Mouse (Mus musculus): ENCODE results near the gene Panx2.
A peak's percentile ranks its signal among the peaks of the same experiment; 100 is the strongest.

Panx2 gene

GRCm38 (mm10) chr15:89075478-89076147, 16.1 kb downstream of the Panx2 start:
- peak; percentile 95 for DNase-seq (ENCODE audit: inconsistent ontology term)

- DNase-seq (ENCODE audit: inconsistent ontology term): peak; percentile 72
Observed at GRCm38 (mm10) chr15:89076156-89076731, 16.7 kb downstream of the Panx2 start.

- DNase-seq (ENCODE audit: inconsistent ontology term): no peak
Observed at GRCm38 (mm10) chr15:89078208-89078836, 18.8 kb downstream of the Panx2 start.

- DNase-seq (ENCODE audit: inconsistent ontology term): no peak
Observed at GRCm38 (mm10) chr15:89083906-89084305, 24.4 kb downstream of the Panx2 start.

DNA sequence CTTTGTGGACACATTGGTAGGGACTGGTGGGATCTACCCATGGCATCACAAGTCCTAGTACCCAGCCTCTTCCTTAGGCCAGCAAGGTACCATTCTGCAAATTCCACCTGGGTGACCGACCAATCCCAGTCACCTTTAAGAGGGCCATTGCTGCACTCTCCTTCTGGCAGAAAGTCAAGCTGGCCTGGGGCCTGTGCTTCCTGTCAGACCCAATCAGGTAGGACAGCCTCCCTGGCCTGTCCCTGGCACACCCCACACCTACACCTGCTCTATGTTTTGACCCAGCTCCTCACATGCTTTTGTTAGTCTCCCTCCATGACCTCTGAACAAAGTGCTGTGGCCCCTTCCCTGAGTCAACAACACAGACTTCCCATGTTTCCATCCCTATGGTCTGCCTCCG, 25.3 kb downstream of the Panx2 start:
- DNase-seq (ENCODE audit: inconsistent ontology term): no peak

- DNase-seq (ENCODE audit: inconsistent ontology term): peak; percentile 91
Observed at GRCm38 (mm10) chr15:89088607-89089247, 29.2 kb downstream of the Panx2 start, which contains the start of gene Selenoo. Gene Selenoo (plus strand): TSS chr15:89089084.

DNA sequence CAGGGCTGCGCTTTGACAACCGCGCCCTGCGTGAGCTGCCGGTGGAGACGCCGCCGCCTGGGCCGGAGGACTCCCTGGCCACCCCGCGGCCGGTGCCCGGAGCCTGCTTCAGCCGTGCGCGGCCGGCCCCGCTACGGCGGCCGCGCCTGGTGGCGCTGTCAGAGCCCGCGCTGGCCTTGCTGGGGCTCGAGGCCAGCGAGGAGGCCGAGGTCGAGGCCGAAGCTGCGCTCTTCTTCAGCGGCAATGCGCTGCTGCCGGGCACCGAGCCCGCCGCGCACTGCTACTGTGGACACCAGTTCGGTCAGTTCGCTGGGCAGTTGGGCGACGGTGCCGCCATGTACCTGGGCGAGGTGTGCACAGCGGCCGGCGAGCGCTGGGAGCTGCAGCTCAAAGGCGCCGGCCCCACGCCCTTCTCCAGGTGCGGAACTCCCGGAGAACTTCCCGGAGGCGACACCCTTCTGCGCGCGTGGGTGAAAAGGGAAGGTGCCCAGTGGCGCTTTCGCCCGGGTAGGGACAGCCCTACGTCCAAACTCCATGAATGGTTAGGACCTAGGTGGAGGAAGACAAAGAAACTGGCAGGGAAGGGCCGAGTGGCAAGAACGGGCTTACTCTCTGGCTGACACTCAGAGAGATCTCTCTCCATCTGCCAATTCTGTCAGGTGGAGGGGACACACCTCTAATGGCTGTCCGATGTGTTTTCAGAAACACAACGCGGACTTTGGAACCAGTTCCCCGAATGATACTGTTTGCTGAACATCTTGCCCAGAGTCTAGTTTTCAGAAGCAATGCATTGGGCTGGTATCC, 29.9 kb downstream of the Panx2 start:
- no peak for DNase-seq (ENCODE audit: inconsistent ontology term)

- no peak for DNase-seq (ENCODE audit: inconsistent ontology term)
Observed at GRCm38 (mm10) chr15:89090662-89091061, 31.1 kb downstream of the Panx2 start.

- DNase-seq (ENCODE audit: inconsistent ontology term): no peak
Observed at GRCm38 (mm10) chr15:89092181-89092580, 32.6 kb downstream of the Panx2 start.

- no peak for DNase-seq (ENCODE audit: inconsistent ontology term)
Observed at GRCm38 (mm10) chr15:89097450-89097849, 37.9 kb downstream of the Panx2 start.

GRCm38 (mm10) chr15:89098616-89099015, 39.1 kb downstream of the Panx2 start:
- no peak for DNase-seq (ENCODE audit: inconsistent ontology term)

- no peak for DNase-seq (ENCODE audit: inconsistent ontology term)
Observed at GRCm38 (mm10) chr15:89100823-89101222, 41.3 kb downstream of the Panx2 start.

DNA sequence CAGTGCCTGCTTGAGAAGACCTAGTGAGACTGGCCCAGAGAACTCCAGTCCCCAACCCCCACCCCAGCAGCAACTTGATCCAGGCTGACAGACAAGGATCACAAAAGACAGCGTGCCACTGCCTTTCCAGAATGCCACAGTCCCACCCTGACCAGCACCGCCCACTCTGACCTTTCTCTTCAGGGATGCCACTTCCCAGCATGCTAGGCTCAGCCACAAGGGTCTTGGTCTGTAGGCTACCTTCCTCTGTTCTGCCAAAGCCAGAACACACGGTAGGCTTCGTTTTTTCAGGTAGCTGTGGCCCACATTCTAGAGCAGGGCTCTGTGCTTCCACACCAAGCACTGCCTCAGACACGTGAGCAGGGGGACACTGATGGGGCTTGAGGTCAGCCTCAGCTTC, 43.1 kb downstream of the Panx2 start:
- DNase-seq (ENCODE audit: inconsistent ontology term): no peak

GRCm38 (mm10) chr15:89103921-89104320, 44.4 kb downstream of the Panx2 start:
- no peak for DNase-seq (ENCODE audit: inconsistent ontology term)

DNA sequence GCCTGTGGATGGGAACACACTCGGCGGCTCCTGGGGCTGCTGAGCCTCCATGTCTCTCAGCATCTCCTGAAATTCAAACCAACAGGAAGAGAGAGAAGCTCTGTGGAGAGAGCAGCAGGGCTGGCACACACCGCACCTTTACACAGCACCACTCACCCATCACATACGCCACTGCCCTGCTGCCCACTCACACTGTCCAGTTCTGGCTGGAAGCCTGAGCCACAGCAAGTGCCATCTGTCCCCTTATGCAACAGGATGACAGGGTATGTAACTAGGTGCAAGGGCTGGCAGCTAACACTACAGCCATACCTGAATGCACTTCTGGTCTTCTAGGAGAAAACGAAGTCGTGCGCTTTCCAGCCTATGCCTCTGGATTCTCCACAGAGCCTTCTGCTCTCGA, 44.9 kb downstream of the Panx2 start:
- DNase-seq (ENCODE audit: inconsistent ontology term): no peak

DNA sequence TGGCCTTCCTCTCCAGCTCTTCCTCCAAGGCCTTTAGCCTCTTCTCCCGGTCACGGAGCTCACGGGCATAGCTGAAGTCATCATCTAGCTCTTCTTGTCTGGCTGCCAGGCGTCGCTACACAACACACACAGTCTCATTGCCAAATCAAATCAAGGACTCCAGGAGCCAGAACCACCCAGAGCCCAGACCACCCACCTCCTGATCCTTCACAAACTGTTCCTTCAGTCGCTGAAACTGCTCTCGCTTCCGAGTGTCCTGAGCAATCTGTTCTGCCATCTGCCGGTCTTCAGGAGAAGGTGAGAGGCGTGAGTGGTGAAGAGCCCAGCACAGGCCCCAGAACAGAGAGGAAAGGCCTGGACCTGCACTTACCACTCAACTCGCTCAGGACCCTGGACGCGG, 46.5 kb downstream of the Panx2 start:
- no peak for DNase-seq (ENCODE audit: inconsistent ontology term)

- no peak for DNase-seq (ENCODE audit: inconsistent ontology term)
Observed at GRCm38 (mm10) chr15:89106976-89107375, 47.4 kb downstream of the Panx2 start.

GRCm38 (mm10) chr15:89110147-89110546, 50.6 kb downstream of the Panx2 start:
- DNase-seq (ENCODE audit: inconsistent ontology term): no peak

DNA sequence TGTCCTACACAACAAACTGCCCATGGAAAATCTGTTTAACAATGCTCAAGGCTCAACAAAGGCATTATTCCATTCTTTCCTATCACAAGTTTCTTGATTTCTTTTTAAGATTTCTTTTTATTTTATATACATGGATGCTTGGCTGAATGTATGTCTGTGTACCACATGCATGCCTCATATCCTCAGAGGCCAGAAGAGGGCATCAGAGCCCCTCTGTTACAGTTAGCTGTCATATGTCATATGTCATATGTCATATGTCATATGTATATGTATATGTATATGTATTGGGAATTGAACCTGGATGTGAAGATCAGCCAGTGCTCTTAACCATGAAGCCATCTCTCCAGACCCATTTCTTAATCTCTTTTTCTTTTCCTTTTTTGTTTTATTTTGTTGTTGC, 58.5 kb downstream of the Panx2 start:
- no peak for DNase-seq (ENCODE audit: inconsistent ontology term)

- peak; percentile 91 for DNase-seq (ENCODE audit: inconsistent ontology term)
Observed at GRCm38 (mm10) chr15:89122649-89123366, 63.3 kb downstream of the Panx2 start, which contains the start of gene Tubgcp6. Gene Tubgcp6 (minus strand): TSS chr15:89123112.

All from Muller cell, postnatal 12 days (primary cell).